Mouse (Mus musculus): ENCODE measurements around the gene Fam168a. TPM values are rescaled to one million over a fixed set of nuclear protein-coding genes. Genes with fewer than 3 reads are reported as not detected.
A peak's percentile ranks its signal among the peaks of the same experiment; 100 is the strongest.
"Not testable (repeated sequence)": the region's sequence is repeated elsewhere in the genome, so short reads cannot be mapped to it uniquely, and the experiment has no call there.

Fam168a gene
- polyA plus RNA-seq, 1 experiment from 2014 or later: 27.8 TPM

- Histone ChIP-seq H3K9ac (no peak overlapping the region), H3K27me3 (replicated peaks) (no peaks in the 10 kb centered on the region), H3K9me3 (no peaks in the 10 kb centered on the region), H3K36me3 (no peaks in the 10 kb centered on the region), H3K27ac (replicated peaks) (no peak overlapping the region), H3K4me1 (peaks cover 38% of the 10 kb centered on the region), H3K4me3 (no peak overlapping the region), H3K4me2 (no peak overlapping the region)
- ATAC-seq (ENCODE audit: extremely low read depth, insufficient number of reproducible peaks, low FRiP score, low TSS enrichment): no peak
- WGBS: 91% methylated on average over 5 of the region's 5 CpGs
These were observed 12.3 kb downstream of the Fam168a start for GRCm38 (mm10) chr7:100718741-100719140.

DNA sequence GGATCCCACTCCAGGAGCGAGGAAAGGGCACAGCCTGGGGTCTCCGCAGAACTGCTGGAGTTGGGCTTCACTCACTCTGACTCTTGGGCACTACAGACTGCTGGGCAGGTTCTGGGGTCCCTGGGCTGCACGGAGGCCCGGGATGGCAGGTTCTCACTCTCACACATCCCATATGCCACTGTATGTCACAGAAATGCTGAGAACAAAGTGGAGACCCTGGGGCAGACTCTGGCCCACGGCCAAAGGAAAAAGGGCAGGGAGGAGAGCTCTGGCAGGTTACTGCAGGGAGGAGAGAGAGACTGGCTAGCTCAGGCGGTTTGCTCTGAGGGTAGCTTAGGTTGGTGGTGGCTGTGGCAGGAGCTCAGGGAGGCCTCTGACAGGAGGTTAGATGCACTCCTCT, 15.8 kb downstream of the Fam168a start:
- H3K9me3 ChIP-seq: no peaks in the 10 kb centered on the region
- H3K4me1 ChIP-seq: peaks cover 39% of the 10 kb centered on the region
- H3K9ac ChIP-seq: peak overlapping the region; percentile 6; the same call in 1 of the 2 replicates
- H3K4me2 ChIP-seq: no peak overlapping the region
- WGBS: 47% methylated on average over 6 of the region's 6 CpGs
- H3K27ac ChIP-seq (replicated peaks): peak overlapping the region; percentile 50; the same call in 1 of the 2 replicates
- H3K27me3 ChIP-seq (replicated peaks): no peaks in the 10 kb centered on the region
- no peaks in the 10 kb centered on the region for H3K36me3 ChIP-seq
- H3K4me3 ChIP-seq: no peak overlapping the region
- ATAC-seq (ENCODE audit: extremely low read depth, insufficient number of reproducible peaks, low FRiP score, low TSS enrichment): no peak

DNA sequence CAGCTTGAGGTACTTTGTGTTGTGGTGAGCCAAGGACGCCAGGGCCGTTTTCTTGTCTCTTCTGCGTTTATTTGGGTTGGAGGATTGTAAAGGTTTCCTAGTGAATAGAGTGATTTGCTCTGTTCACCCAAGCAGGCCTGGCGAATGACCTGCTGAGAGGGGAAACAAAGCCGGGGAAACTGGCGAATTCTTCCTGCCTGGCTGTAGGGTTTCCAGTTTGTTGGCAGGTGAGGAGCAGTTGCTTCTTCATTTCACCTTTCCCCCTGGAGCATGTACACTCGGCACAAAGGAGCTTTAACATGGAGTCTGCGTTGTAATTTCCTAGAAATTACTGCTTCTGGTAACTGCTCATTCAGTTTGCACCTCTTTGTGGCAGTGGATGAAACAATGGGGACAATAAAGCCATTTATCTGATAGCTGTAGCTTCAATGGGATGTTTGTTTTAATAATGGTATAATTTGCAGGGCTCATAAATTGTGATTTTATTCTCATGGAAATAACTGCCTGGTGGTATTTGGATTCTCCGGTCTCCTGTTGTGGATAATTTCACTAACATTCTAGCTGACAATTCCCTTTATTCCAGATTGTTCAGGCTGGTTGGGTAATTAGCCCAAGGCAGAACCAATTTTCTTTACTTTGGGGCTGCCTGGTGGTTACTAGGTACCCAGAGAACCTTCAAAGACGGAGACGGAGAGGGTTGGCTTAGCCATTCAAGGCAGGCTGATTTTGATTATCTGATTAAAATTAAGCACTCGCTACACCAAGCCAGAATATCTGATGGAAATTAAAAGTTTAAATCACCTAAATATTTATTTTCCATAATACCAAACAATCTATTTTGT, 17.2 kb downstream of the Fam168a start:
- Histone ChIP-seq H3K9ac (no peak overlapping the region), H3K4me1 (peaks cover 39% of the 10 kb centered on the region), H3K9me3 (no peaks in the 10 kb centered on the region), H3K27ac (replicated peaks) (no peak overlapping the region), H3K4me3 (no peak overlapping the region), H3K27me3 (replicated peaks) (no peaks in the 10 kb centered on the region), H3K4me2 (no peak overlapping the region), H3K36me3 (no peaks in the 10 kb centered on the region)
- no peak for ATAC-seq (ENCODE audit: extremely low read depth, insufficient number of reproducible peaks, low FRiP score, low TSS enrichment)
- WGBS: 66% methylated on average over 12 of the region's 12 CpGs

- H3K9ac ChIP-seq: no peak overlapping the region
These were observed 21.2 kb downstream of the Fam168a start for GRCm38 (mm10) chr7:100727538-100728085.

DNA sequence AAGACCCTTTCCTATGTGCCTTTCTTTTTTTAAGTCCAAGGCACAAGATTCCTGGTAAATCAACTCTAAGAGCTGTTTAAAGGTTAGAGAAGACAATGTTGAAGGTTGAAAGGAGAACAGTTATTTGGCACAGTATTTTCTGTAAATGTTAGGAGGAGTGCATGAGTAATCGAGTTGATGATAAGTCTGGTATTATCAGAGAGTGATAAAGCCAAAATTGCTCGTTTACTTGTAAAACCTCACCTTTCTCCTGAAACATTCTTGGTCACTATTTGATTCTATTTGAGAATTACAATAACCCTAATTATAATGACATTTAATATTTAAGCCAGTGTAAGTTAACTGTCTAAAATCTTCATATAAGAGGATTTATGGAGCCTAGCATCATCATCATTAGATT, 23.3 kb downstream of the Fam168a start:
- WGBS: 40% methylated on average over 2 of the region's 2 CpGs
- H3K27ac ChIP-seq (replicated peaks): no peak overlapping the region
- no peaks in the 10 kb centered on the region for H3K36me3 ChIP-seq
- no peak overlapping the region for H3K4me2 ChIP-seq
- H3K9me3 ChIP-seq: no peaks in the 10 kb centered on the region
- H3K9ac ChIP-seq: no peak overlapping the region
- no peak overlapping the region for H3K4me3 ChIP-seq
- ATAC-seq (ENCODE audit: extremely low read depth, insufficient number of reproducible peaks, low FRiP score, low TSS enrichment): no peak
- peaks cover 42% of the 10 kb centered on the region for H3K4me1 ChIP-seq
- no peaks in the 10 kb centered on the region for H3K27me3 ChIP-seq (replicated peaks)

More at GRCm38 (mm10) chr7:100727538-100728085, 21.2 kb downstream of the Fam168a start:
- H3K4me1 ChIP-seq: peaks cover 36% of the 10 kb centered on the region
- H3K9me3 ChIP-seq: no peaks in the 10 kb centered on the region
- ATAC-seq (ENCODE audit: extremely low read depth, insufficient number of reproducible peaks, low FRiP score, low TSS enrichment): no peak
- H3K4me3 ChIP-seq: no peak overlapping the region
- H3K36me3 ChIP-seq: no peaks in the 10 kb centered on the region
- no peak overlapping the region for H3K27ac ChIP-seq (replicated peaks)
- WGBS: 77% methylated on average over 2 of the region's 2 CpGs
- H3K4me2 ChIP-seq: no peak overlapping the region
- no peaks in the 10 kb centered on the region for H3K27me3 ChIP-seq (replicated peaks)

- no peak for ATAC-seq (ENCODE audit: extremely low read depth, insufficient number of reproducible peaks, low FRiP score, low TSS enrichment)
These were observed 26.1 kb downstream of the Fam168a start for GRCm38 (mm10) chr7:100732341-100733050.

GRCm38 (mm10) chr7:100733051-100733813, 26.8 kb downstream of the Fam168a start:
- no peaks in the 10 kb centered on the region for H3K9me3 ChIP-seq
- no peak; the same call in 1 of the 2 replicates for ATAC-seq (ENCODE audit: extremely low read depth, insufficient number of reproducible peaks, low FRiP score, low TSS enrichment)
- peak overlapping the region; percentile 61 for H3K4me2 ChIP-seq
- H3K4me3 ChIP-seq: peak overlapping the region; percentile 30
- H3K9ac ChIP-seq: peak overlapping the region; percentile 33; the same call in 1 of the 2 replicates
- H3K27me3 ChIP-seq (replicated peaks): no peaks in the 10 kb centered on the region
- H3K4me1 ChIP-seq: peaks cover 60% of the 10 kb centered on the region
- 7% methylated on average over 7 of the region's 7 CpGs for WGBS
- no peaks in the 10 kb centered on the region for H3K36me3 ChIP-seq
- H3K27ac ChIP-seq (replicated peaks): peak overlapping the region; percentile 46

More at GRCm38 (mm10) chr7:100732341-100733050, 26.1 kb downstream of the Fam168a start:
- no peaks in the 10 kb centered on the region for H3K27me3 ChIP-seq (replicated peaks)
- H3K27ac ChIP-seq (replicated peaks): peak overlapping the region; percentile 46; the same call in 1 of the 2 replicates
- no peaks in the 10 kb centered on the region for H3K36me3 ChIP-seq
- no peaks in the 10 kb centered on the region for H3K9me3 ChIP-seq
- peaks cover 56% of the 10 kb centered on the region for H3K4me1 ChIP-seq
- peak overlapping the region; percentile 61 for H3K4me2 ChIP-seq
- H3K9ac ChIP-seq: no peak overlapping the region
- no peak overlapping the region for H3K4me3 ChIP-seq
- WGBS: 30% methylated on average over 6 of the region's 6 CpGs

- Histone ChIP-seq H3K27ac (replicated peaks) (no peak overlapping the region), H3K36me3 (no peaks in the 10 kb centered on the region), H3K4me2 (no peak overlapping the region), H3K4me3 (no peak overlapping the region), H3K4me1 (peaks cover 63% of the 10 kb centered on the region), H3K9me3 (no peaks in the 10 kb centered on the region), H3K9ac (no peak overlapping the region), H3K27me3 (replicated peaks) (no peaks in the 10 kb centered on the region)
- 44% methylated on average over 6 of the region's 6 CpGs for WGBS
- no peak for ATAC-seq (ENCODE audit: extremely low read depth, insufficient number of reproducible peaks, low FRiP score, low TSS enrichment)
These were observed 27.8 kb downstream of the Fam168a start for GRCm38 (mm10) chr7:100734201-100734600.

GRCm38 (mm10) chr7:100734905-100735304, 28.5 kb downstream of the Fam168a start:
- H3K4me3 ChIP-seq; H3K4me2 ChIP-seq; H3K9ac ChIP-seq; H3K9me3 ChIP-seq; ATAC-seq (ENCODE audit: extremely low read depth, insufficient number of reproducible peaks, low FRiP score, low TSS enrichment); H3K36me3 ChIP-seq; H3K27me3 ChIP-seq (replicated peaks); H3K27ac ChIP-seq (replicated peaks): not testable (repeated sequence)
- 67% methylated on average over 2 of the region's 2 CpGs for WGBS
- H3K4me1 ChIP-seq: peaks cover 57% of the 10 kb centered on the region

DNA sequence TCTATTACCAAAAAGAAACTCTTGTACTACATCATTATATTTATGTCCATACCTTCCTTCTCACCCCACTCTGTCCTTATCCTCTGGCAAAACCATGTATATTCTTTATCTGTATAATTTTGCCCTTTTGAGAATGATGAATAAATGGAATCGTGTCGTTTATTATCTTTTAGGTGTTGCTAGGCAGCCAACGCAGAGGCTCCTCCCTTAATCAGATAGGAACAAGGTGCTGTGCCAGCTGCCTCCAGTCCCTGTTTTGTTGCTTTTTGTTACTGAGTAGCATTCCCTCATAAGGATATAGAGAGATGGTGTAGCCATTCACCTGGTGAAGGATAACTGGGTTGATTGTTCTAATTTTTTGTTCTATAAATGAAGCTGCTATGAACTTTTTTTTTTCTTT, 29.7 kb downstream of the Fam168a start:
- H3K36me3 ChIP-seq: no peaks in the 10 kb centered on the region
- H3K27ac ChIP-seq (replicated peaks): no peak overlapping the region
- ATAC-seq (ENCODE audit: extremely low read depth, insufficient number of reproducible peaks, low FRiP score, low TSS enrichment): no peak
- H3K27me3 ChIP-seq (replicated peaks): no peaks in the 10 kb centered on the region
- H3K4me1 ChIP-seq: peaks cover 59% of the 10 kb centered on the region
- H3K4me2 ChIP-seq: no peak overlapping the region
- H3K4me3 ChIP-seq: no peak overlapping the region
- WGBS: 52% methylated on average over 3 of the region's 3 CpGs
- no peaks in the 10 kb centered on the region for H3K9me3 ChIP-seq
- no peak overlapping the region for H3K9ac ChIP-seq

- Histone ChIP-seq H3K4me2 (no peak overlapping the region), H3K27ac (replicated peaks) (no peak overlapping the region), H3K27me3 (replicated peaks) (no peaks in the 10 kb centered on the region), H3K4me3 (no peak overlapping the region), H3K9ac (no peak overlapping the region), H3K36me3 (no peaks in the 10 kb centered on the region), H3K4me1 (peaks cover 13% of the 10 kb centered on the region), H3K9me3 (no peaks in the 10 kb centered on the region)
- no peak for ATAC-seq (ENCODE audit: extremely low read depth, insufficient number of reproducible peaks, low FRiP score, low TSS enrichment)
- 88% methylated on average over 2 of the region's 2 CpGs for WGBS
These were observed 37.9 kb downstream of the Fam168a start for GRCm38 (mm10) chr7:100744372-100744771.

Data from heart, embryonic 13.5 days (tissue).